Mouse (Mus musculus): ENCODE data around the gene Oasl1.
"Not testable (repeated sequence)": the region's sequence is repeated elsewhere in the genome, so short reads cannot be mapped to it uniquely, and the experiment has no call there.

The Oasl1 gene

DNA sequence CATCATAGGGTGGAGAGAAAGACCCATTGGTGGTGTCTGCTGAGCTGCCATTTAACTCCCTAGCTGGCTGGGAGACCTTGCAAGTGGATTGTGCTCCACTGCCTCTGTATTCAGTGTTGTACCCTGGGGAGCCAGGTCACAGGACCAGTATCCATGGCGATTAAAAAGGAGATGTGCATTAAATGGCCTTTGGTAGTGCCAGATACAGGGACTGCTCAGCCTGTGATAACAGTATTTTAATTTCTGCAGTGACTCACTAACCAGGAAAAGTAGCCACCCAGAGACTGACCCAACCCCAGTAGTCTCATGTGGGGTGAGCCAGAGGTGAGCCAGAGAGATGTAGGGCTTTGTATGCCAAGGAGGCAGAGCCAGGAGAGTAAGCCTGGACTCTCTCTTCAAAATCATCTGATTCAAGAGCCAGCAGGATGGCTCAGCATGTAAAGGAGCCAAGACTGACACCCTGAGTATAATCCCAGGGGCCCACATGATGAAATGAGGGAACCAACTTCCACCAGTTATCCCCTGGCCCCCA, 3.2 kb downstream of the Oasl1 start:
- no peak for DNase-seq (ENCODE audit: low spot score)

DNA sequence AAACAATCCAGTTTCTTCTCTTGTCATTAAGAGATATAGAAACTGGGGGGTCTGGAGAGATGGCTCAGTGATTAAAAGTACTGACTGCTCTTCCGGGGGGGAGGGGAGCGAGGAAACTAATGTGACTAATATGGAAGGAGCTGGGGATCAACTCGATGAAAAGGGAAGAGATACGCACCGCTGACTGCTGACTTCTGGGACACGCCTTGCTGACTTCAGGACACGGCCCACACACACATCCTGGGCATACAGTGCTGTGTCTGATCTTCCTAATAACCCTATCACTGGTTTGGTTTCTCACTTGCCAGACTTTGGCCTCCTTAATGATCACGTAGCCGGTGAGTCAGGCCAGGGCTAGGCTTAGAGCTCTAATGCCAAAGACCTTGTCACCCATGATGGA, 3.7 kb downstream of the Oasl1 start:
- DNase-seq (ENCODE audit: low spot score): no peak

DNA sequence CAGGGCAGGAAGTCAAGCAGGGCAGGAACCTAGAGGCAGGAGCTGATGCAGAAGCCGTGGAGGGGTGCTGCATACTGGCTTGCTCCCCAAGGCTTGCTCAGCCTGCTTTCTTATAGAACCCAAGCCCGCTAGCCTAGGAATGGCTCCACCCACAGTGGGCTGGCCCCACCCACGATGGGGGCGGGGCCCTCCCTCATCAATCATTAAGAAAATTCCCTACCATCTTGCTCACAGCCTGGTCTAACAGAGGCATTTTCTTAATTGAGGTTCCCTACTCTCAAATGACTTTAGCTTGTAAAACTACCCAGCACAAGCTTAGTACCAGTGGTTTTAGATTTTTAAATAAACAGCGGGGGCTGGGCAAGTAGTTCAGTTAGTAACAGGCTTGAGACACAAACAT, 8.6 kb downstream of the Oasl1 start:
- DNase-seq (ENCODE audit: low spot score): no peak

DNA sequence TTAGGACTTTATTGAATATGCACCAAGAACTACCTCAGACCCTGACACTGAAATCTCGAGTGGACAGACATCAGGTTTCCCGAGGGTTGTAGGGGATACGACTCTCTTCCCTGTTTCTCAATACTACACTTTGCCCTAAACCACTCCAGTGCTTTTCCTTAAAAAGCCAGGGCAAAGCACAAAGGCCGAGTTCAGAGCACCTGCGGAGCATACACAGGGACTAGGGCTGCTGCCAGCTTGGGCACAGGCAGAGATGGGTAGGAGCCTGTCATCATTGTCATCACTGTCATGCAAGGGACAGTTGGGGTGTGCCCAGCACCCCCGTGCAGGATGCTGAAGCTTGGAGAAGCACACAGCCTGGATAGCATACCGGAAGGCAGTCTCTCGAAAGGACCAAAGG, 10.2 kb downstream of the Oasl1 start:
- DNase-seq (ENCODE audit: low spot score): no peak

DNA sequence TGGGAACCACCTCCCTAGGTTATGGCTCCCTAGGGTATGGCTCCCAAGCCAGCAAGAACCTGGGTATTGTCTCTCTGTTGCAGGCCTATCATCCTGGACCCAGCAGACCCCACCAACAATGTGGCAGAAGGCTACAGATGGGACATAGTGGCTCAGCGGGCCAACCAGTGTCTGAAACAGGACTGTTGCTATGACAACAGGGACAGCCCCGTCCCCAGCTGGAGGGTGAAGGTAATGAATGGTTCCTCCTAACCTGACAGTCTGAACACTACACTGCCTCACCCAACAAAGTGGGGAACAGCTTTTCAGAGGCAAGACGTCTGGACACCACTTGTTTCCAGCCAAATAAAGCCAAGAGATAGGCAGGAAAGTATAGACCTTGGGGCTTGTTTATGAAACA, 12.8 kb downstream of the Oasl1 start:
- DNase-seq (ENCODE audit: low spot score): no peak

DNA sequence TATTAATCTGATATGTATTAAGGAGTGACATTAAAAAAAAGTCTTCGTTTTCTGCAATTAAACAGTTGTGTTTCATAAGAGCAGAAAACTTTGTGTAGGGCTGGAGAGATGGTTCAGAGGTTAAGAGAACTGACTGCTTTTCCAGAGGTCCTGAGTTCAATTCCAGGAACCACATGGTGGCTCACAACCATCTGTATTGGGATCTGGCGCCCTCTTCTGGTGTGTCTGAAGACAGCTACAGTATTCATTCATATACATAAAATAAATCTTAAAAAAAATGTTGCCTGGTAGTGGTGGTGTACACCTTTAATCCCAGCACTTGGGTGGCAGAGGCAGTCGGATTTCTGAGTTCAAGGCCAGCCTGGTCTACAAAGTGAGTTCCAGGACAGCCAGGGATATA, 18.1 kb downstream of the Oasl1 start:
- not testable (repeated sequence) for DNase-seq (ENCODE audit: low spot score)

DNA sequence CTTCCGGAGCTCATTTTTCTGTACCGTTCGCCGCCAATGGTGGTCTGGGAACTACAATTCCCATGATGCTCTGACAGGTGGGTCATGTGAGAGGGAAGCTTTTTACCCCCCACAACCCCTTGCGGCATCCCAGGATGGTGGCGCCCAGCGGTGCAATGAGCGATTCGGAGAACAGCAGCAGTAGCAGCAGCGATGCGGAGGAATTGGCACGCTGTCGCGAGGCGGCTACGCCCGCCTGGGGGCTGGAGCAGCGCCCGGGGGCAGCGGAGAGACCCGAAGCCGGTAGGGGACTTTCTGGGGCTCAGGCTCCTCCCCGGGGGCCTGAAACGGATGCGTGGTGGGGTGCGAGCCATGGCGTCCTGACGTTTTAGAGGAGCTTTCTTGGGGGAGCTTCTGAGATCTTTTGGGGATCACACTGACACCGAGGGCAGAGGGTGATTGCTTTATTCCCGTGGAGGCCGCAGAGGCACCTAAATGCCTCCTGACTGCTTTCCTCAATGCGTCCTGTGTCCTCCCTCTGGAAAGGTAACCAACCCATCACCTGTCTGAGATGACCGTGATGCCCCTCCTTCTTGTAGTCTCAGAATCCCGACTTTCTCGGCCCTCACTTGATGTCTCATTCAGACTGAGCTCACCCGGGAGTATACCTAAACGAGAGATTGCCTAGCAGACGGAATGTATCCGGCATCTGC, 19.2 kb downstream of the Oasl1 start, which contains the start of gene 2210016L21Rik:
TSS of gene 2210016L21Rik (plus strand) at position 85 of the 692 bp plus-strand sequence.
- DNase-seq (ENCODE audit: low spot score): peak; percentile 79

DNA sequence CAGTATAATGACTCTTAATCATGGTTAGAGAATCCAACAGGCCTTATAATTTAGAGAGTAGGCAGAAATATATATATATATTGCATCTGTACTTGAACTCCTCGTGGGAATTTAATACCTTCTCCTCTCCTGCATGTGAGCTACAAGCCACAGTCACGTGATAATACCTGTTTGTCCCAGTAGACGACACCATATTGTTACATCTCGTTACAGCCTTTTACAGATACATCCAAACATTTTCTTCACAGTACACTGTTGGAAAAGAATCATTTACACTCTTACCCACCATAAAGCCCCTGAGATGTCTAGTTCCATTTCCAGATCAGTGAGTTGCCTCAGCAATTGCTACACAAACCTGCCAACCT, 19.7 kb downstream of the Oasl1 start:
- no peak for DNase-seq (ENCODE audit: low spot score)

DNA sequence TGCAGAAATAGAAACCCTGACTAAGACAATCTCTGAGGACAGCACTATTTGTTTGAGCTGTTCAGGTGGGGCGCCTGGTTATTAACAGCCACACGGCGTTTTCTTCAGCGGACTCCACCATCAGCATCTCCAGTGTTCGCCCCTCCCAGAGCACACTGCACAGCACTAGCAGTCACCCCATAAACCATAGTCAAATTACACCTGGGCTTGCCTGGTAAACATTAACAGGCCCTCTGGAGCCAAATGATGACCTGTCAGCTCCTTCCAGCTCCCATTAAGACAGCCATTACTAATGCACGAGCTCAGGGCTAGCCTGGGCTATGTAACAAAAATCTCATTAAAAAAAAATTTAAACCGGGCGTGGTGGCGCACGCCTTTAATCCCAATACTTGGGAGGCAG, 22.0 kb downstream of the Oasl1 start:
- DNase-seq (ENCODE audit: low spot score): no peak

DNA sequence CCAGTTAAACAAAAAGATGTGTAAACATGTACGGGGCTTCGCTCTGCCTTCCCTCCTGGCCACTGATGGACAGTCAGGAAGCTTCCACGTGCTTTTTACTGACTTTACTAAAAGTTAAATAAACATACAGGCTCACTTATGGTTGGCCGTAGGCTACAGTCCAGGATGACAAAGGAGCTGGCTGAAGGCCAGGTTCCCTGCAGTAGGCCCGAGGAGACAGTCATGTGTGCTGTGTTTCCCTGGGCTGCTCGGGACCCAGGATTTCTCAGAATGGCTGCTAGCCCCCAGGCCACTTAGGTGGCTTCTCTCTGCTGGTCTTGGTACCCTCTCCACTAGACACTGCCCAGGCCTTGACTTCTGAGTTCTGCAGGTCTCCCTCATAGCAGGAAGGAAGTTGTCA, 25.9 kb downstream of the Oasl1 start:
- no peak for DNase-seq (ENCODE audit: low spot score)

DNA sequence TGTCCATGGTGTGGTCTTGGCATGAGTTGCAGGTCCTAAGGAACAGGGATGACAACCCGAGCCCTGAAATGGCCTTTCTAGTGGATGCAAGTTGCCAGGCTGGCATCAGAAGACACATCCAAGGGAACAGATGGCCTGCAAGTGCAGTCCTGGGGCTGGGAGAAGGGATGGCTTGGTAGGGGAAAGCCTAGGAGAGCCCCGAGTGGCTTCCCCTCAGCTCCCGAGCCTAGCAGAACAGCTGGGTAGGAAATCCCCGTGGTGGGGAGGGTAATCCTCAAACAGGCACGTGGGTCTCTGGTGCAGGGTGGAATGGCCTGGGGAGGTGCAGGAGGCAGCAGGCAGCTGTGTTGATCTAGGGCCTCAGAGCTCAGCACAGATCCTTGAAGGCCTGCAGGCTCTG, 26.3 kb downstream of the Oasl1 start:
- no peak for DNase-seq (ENCODE audit: low spot score)

DNA sequence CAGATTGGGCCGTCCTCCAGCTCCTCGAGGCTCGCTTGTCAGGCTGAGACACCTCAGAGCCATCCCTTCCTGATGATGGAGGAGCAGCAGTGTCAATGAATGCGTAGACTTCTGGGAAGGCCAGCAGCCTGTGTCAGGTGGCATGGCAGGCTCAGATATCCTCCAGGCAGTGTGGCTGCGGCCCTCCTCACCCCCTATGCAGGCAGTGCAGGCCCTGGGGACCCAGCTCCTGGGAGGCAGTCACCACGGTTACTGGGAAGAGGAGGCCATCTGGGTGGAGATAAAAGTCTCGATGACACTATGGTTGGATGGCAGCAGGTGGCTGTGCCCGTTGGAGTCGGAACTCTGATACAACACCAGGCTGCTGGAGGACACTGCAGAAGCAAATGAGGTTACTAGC, 26.8 kb downstream of the Oasl1 start:
- DNase-seq (ENCODE audit: low spot score): no peak

DNA sequence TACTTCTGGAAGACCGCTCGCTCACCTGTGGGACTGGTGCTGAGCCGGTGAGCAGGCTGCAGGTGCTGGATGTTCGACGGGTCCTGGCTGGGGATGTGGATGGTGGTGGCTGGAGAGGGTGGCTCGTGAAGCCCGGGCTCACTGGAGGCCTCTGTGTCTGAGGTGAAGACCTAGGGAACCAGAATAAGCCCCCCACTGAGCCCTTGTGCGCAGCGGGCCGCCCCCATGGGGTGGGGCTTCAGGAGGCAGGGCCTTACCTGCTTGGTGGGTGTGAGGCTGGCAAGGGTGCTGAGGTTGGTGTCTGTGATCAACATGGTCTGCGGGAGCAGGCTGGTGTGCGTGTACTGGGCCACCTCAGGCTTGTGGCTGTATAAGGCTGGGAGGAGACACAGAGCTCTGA, 27.6 kb downstream of the Oasl1 start:
- DNase-seq (ENCODE audit: low spot score): no peak

DNA sequence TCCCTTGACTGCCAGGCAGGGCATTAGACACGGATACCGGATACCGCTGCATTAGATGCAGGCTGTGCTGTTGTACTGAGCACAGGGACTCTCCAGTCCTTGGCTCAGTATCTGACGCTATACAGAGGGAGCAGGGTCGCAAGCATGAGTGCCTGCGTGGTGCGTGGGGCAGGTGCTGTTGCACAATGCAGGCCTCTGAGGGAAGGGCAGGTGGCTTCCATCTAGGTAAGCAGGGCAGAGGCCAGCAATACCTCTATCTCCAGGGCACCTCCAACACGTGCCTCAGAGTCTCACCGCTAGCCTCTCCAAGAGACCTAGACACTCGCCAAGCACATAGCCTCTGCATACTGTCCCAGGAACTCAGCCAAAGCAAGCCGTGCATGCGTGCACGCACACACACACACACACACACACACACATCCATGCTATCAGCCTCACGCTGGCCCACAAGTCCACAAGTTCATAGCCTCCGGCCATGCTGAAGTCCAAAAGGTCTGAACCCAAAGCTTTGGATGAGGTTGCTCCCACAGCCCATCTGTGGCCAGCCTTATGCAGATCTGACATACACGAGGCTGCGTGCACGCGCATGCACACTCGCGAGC, 28.3 kb downstream of the Oasl1 start:
- no peak for DNase-seq (ENCODE audit: low spot score)

DNA sequence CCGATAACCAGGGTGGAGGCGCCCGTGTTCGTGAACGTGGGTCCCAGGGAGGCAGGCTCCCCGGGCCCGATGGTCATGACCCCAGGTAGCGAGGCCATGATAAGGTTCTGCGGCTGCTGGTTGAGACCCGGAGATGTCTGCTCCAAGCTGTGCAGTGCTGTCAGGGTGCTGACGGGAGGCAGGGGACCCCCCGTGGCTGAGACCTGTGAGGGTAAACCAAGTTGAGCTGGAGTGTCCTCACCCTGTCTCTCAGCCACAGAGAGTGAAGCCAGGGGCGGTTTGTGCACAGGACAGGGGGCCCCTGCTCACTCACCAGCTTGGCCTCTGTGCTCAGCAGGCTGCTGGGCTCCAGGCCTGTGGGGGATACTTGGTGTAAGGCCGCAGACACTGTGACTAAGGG, 30.3 kb downstream of the Oasl1 start:
- DNase-seq (ENCODE audit: low spot score): no peak

DNA sequence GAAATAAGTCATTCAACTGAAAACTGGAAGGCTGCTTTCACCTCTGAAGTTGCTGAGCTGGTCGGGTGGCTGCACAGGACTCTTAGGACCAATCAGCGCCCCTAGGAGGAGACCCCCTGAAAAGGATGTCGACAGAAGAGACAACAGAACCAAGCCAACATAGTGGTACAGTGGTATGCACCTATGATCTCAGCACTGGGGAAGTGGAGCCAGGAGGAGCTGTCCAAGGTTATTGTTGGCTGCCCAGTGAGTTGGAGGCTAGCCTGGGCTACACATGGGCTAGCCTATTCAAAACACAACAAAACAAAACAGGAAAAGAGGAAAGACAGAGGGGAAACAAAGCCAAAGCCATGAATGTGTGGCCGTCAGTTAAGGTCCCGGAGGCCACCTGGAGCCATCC, 35.0 kb downstream of the Oasl1 start:
- no peak for DNase-seq (ENCODE audit: low spot score)

DNA sequence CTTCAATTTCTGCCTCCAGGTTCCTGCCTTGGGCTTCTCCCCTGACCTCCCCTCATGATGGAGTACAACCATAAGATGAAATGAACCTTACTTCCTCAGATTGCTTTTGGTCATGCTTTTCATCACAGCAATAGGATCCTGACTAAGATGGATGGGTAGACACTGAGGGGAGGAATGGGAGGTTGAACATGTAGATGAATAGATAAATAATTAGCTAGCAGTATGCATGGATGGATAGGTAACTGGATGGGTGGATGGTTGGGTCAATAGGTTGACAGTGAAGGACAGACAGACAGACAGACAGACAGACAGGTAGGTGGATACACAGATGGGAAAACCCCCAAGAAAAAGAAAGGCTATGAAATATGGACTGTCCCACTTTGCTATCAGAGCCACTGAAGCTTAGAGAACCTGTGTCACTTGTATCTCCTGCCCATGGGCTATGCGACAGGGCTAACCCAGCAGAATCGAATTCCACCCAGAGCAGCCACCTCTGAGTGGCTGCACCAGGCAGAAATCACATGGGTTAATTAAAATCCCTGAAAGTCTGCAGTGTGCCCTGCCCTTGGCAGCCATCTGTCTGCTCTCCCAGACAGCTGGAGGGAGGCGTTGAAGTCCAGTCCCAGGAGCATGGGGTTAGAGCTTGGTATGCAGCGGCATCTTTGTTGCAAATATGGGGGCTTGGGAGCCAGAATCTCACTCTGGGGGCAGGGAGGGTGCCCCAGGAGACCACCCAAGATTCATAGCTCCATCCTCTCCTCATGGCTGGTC, 38.7 kb downstream of the Oasl1 start:
- DNase-seq (ENCODE audit: low spot score): no peak

DNA sequence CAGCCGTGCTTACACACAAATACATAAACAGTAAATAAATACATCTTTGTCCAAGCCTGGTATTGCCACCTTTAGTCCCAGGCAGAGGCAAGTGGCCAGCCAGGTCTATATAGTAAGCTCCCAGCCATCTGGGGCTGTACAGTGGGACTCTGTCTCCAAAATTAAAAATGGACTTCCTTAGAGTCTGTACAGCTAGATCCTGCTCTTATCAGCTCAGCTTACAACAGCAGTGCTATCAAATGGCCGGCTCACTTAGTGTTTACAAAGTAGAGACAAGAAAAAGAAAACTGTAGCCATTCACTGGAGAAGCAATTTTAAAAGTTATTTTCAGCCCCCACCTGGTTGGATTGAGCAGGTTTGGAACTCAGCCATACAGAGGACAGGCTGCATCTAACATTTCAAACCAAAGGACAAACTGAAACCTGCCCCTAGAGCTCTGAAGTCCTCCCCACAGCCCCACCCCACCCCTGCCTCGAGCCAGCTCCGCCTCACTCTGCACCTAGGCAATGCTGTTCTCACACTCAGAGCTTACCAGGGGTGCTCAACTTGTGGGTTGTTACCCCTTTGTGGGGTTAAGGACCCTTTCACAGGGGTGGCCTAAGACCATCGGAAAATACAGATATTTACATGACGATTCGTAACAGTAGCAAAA, 41.4 kb downstream of the Oasl1 start:
- no peak for DNase-seq (ENCODE audit: low spot score)

DNA sequence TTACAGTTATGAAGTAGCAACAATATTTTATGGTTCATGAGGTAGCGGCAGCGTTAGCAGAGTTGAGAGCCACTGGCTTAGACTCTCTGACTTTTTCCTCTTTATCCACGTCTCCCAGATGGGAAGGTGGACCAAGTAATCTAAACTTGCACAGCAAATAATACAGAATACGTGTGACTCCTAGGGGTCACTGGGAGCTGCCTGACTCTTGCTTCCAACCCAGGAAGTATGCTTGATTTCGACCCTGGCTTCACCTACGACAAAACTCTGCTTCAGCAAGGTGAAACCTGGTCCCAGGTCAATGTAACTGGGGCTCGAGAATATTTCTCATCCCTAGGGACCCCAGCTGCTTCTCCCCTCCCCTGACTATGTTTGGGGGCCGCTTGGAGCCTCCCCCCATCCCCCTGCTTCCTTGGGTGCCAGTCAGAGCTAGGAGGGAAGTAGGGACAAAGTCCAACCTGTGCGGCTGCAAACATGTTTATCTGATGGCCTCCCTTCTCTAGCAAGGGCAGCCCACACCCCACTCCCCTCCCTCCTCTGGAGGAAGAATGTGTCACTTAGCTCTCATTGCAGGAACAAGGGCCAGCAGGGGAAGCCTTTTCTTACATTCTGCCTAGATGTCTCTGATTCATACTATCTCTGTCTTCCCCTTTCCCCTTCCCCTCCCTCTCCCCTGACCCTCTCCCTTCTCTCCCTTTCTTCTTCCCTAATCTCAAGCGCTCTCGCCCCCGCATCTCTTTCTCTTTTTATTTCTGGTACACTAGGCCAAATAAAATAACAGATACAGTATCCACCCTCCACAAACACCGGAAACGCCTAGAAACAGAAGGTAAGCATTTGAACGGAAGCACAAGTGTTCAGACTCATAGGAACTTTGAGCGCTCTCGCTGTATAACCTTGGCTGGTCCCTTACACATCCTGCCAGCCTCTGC, 42.2 kb downstream of the Oasl1 start:
- DNase-seq (ENCODE audit: low spot score): no peak

DNA sequence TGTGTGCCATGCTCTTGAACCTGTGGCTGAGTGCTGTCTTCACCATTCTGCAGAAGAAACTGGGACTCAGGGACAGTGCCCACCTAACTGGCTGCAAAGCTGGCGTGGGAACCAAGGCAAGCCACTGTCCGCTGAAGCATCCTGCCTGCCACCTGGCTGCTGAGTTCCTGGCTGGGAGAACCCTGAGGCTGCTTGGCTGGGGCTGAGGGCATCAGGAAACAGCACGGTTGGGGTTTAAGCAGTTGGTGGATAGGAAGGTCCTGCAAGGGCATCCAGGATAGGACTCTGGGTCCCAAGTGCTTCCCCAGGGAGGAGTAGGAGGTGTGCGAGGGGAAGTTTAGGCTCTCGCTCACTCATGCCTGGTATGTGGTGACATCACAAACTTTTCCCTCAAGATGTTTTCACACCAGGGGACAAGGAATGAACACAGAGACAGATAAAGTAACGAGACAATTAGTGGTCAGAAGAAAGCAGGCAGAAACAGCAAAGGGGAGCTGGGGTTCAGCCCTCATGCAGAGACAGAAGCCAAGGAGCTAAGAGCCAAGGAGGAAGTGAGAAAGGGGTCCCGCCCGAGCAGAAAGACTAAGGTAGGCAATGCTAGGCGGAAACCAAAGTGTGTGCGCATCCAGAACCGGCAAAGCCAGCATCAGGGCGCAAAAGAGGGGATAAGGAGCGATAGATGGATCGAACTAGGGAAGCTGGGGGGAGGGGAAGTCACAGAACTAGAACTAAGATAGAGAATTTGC, 44.7 kb downstream of the Oasl1 start:
- DNase-seq (ENCODE audit: low spot score): no peak

DNA sequence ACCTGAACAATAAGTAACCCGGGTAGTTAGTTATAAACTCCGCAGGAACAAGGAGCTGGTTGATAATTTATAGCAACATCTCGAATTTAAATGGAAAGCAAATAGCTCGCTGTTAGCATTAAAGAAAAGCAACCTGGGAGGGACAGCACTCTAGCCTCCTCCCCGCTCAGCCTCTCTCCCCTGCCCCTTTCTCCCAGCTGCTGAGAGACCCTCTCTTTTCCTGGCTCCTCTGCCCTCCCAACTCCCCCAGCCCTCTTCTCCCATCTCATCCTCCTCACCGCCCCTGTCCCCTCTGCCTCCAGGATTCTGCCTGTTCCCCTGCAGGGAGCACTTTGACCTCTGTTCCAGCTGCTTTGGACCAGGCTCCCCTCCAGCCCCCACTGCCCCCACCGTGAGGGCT, 45.6 kb downstream of the Oasl1 start:
- DNase-seq (ENCODE audit: low spot score): no peak
